Mouse (Mus musculus): ENCODE data around the gene Armh1. TPM values are rescaled to one million over a fixed set of nuclear protein-coding genes. Genes with fewer than 3 reads are reported as not detected.

Armh1 gene
- total RNA-seq, 2 experiments from 2014 or later, result 2.8 to 3.5 TPM

Other genes with a start within 250 kb of the Armh1 start
- 10 to 100 TPM; 29.0 to 33.6 TPM for gene Eif2b3, start 232.7 kb downstream of the Armh1 start, total RNA-seq (2021)
- 1 to 10 TPM; 3.5 to 4.5 TPM for gene Ptch2, start 156.1 kb downstream of the Armh1 start, total RNA-seq (2021)
- 1 to 10 TPM; 7.0 to 7.9 TPM for gene Btbd19, start 126.4 kb downstream of the Armh1 start, total RNA-seq (2021)
- gene Tctex1d4, start 125.3 kb downstream of the Armh1 start, total RNA-seq (2021), result not detected
- 10 to 100 TPM; 12.8 to 44.6 TPM for gene Plk3, start 118.2 kb downstream of the Armh1 start, total RNA-seq (2021)
- 1,000 to 10,000 TPM; 1,017 to 1,149 TPM for gene Rps8, start 95.9 kb downstream of the Armh1 start, total RNA-seq (2021)
- gene Kif2c, start 69.5 kb downstream of the Armh1 start, total RNA-seq (2021), result 1 to 10 TPM; 2.1 to 2.3 TPM
- gene Tmem53, start 174 bp downstream of the Armh1 start, total RNA-seq (2021), result 10 to 100 TPM; 54.2 to 97.3 TPM
- 10 to 100 TPM; 78.8 to 88.1 TPM for gene Rnf220, start 244.9 kb upstream of the Armh1 start, total RNA-seq (2021)

All from adrenal gland, postnatal 36 days (tissue).